Mouse (Mus musculus): Measurements from ENCODE around the gene Ms4a3.

Ms4a3 gene

DNA sequence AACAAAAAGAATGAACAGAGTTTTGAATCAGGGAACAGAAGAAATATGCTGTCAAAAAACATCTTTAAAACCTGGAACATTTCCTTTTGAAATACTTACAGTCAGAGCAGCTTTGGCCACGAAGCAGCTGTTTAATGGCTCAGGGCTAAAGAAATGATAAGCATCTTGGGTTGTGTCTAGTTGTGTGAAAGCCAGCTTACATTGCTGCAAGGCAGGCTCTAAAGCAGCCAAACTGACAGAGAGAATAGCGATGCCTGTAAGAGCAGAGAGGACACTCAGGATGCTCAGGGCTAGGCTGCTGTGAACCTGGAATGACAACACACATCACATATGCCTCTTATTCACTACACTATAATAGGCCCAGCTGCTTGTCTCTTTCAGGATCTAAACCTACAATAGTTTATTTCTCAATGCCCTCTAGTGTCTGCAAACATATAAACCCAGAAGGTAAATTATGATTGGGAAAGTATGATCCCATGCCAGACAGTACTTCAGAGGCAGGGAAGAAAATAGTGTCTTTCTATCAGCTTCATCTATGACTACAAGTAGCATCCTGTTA is 50.7 kb downstream of the Ms4a3 start:
- no peak for DNase-seq (ENCODE audit: low read depth, low spot score)

DNA sequence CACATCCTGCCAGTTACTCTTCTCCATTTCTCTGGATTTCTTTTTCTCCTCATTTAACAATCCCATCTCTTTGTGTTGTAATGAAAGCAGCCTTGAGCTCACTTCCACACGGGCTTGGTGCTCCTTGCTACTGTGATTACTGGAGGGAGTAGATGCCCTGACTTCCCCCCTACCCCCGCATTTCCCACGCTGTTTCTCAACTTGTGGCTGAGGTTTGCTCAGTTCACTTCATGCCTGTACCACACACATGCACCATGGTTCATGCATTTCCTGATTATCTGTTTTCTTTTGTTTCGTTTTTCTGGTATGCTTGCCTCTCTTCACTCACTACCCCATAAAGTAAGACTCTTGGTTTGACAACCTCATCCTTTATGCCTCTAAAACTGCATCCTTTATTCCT is 51.4 kb downstream of the Ms4a3 start:
- DNase-seq (ENCODE audit: low read depth, low spot score) = no peak

All from embryo, embryonic 11.5 days (tissue).